Mouse (Mus musculus) hindbrain, embryonic 16.5 days (tissue): ENCODE measurements at regions not wholly inside any gene's neighbourhood (a gene's known extent, or its start where the extent isn't known, plus 50 kb on each side); places are given as distances from the start of the nearest gene placed in this dataset.

Experiments
- ATAC-seq: fragments of 200-750 bp; cut with Nextera tagmentation; 2 replicates; pipeline ENCODE4 v1.8.0; 2017; ENCODE audit warnings: moderate TSS enrichment, moderate library complexity
- H3K27ac ChIP-seq: fragments of 300-500 bp; sonication (generic); 2 replicates; pipeline ENCODE4 v1.5.1; 2014; ENCODE audit warnings: low read depth, mild to moderate bottlenecking, control low read depth, low read length, moderate library complexity
- H3K27me3 ChIP-seq: fragments of 300-500 bp; sonication (generic); replicated peaks from 2 replicates; pipeline ENCODE4 v1.6.1; 2014; ENCODE audit warnings: low read length; ENCODE audit not compliant: control insufficient read depth, insufficient read depth
- H3K36me3 ChIP-seq: fragments of 300-500 bp; sonication (generic); 2 replicates; pipeline ENCODE4 v1.6.1; 2014; ENCODE audit warnings: mild to moderate bottlenecking, low read length, moderate library complexity, mixed read lengths; ENCODE audit not compliant: control insufficient read depth, insufficient read depth
- H3K4me1 ChIP-seq: fragments of 300-500 bp; sonication (generic); 2 replicates; pipeline ENCODE4 v1.6.1; 2014; ENCODE audit warnings: low read depth, low read length; ENCODE audit not compliant: control insufficient read depth, insufficient read depth
- H3K4me2 ChIP-seq: fragments of 300-500 bp; sonication (generic); 2 replicates; pipeline ENCODE4 v1.6.1; 2014; ENCODE audit warnings: mild to moderate bottlenecking, low read length, control low read depth, moderate library complexity
- H3K4me3 ChIP-seq: fragments of 300-500 bp; sonication (generic); 2 replicates; pipeline ENCODE4 v1.5.1; 2014; ENCODE audit warnings: mild to moderate bottlenecking, low read length, control low read depth, moderate library complexity
- H3K9ac ChIP-seq: fragments of 300-500 bp; sonication (generic); 2 replicates; pipeline ENCODE4 v1.6.1; 2014; ENCODE audit warnings: low read depth, mild to moderate bottlenecking, control low read depth, low read length, moderate library complexity
- H3K9me3 ChIP-seq: fragments of 300-500 bp; sonication (generic); 2 replicates; pipeline ENCODE4 v1.6.1; 2014; ENCODE audit warnings: mild to moderate bottlenecking, low read length, moderate library complexity; ENCODE audit not compliant: control insufficient read depth
- WGBS: fragments of 180-500 bp; shearing (Covaris S2); extraction: QIAGEN DNeasy Blood & Tissue Kit; methylation state at CpG from one replicate; pipeline ENCODE4 v1.1.7; 2014; 5-methylcytosine and 5-hydroxymethylcytosine counted together

- Histone ChIP-seq H3K9ac (no peak overlapping the region), H3K27ac (no peak overlapping the region), H3K9me3 (no peaks in the 10 kb centered on the region), H3K4me1 (no peaks in the 10 kb centered on the region), H3K4me2 (no peak overlapping the region), H3K27me3 (no peaks in the 10 kb centered on the region), H3K4me3 (no peak overlapping the region), H3K36me3 (no peaks in the 10 kb centered on the region)
- no peak for ATAC-seq
- 93% methylated on average over 1 of the region's 1 CpGs for WGBS
Measured at GRCm38 (mm10) chr1:194565574-194565973, 52.4 kb upstream of the Plxna2 start.

- no peak for ATAC-seq
- Histone ChIP-seq H3K9me3 (no peaks in the 10 kb centered on the region), H3K4me1 (no peaks in the 10 kb centered on the region), H3K36me3 (no peaks in the 10 kb centered on the region), H3K27ac (no peak overlapping the region), H3K4me2 (no peak overlapping the region), H3K9ac (no peak overlapping the region), H3K4me3 (no peak overlapping the region), H3K27me3 (no peaks in the 10 kb centered on the region)
- 68% methylated on average over 2 of the region's 2 CpGs for WGBS
Measured at GRCm38 (mm10) chr1:194563946-194564345, 54.1 kb upstream of the Plxna2 start.

- Histone ChIP-seq H3K4me3 (no peak overlapping the region), H3K36me3 (no peaks in the 10 kb centered on the region), H3K27me3 (no peaks in the 10 kb centered on the region), H3K9ac (no peak overlapping the region), H3K27ac (no peak overlapping the region), H3K9me3 (no peaks in the 10 kb centered on the region), H3K4me2 (no peak overlapping the region), H3K4me1 (no peaks in the 10 kb centered on the region)
- 78% methylated on average over 1 of the region's 1 CpGs for WGBS
- no peak for ATAC-seq
Measured at GRCm38 (mm10) chr1:194561098-194561497, 56.9 kb upstream of the Plxna2 start.

GRCm38 (mm10) chr1:194548661-194549060, 69.4 kb upstream of the Plxna2 start:
- Histone ChIP-seq H3K27me3 (no peaks in the 10 kb centered on the region), H3K4me3 (no peak overlapping the region), H3K27ac (no peak overlapping the region), H3K4me1 (no peaks in the 10 kb centered on the region), H3K9me3 (no peaks in the 10 kb centered on the region), H3K36me3 (no peaks in the 10 kb centered on the region), H3K9ac (no peak overlapping the region), H3K4me2 (no peak overlapping the region)
- no peak for ATAC-seq

- Histone ChIP-seq H3K9me3 (no peaks in the 10 kb centered on the region), H3K4me1 (no peaks in the 10 kb centered on the region)
- WGBS = 100% methylated on average over 1 of the region's 1 CpGs
Measured at GRCm38 (mm10) chr1:194548243-194548642, 69.8 kb upstream of the Plxna2 start.

GRCm38 (mm10) chr1:194540923-194541322, 77.1 kb upstream of the Plxna2 start:
- Histone ChIP-seq H3K9me3 (no peaks in the 10 kb centered on the region), H3K36me3 (no peaks in the 10 kb centered on the region), H3K4me1 (no peaks in the 10 kb centered on the region), H3K4me2 (no peak overlapping the region), H3K4me3 (no peak overlapping the region), H3K9ac (no peak overlapping the region), H3K27ac (no peak overlapping the region), H3K27me3 (no peaks in the 10 kb centered on the region)
- WGBS = 91% methylated on average over 2 of the region's 2 CpGs
- no peak for ATAC-seq

More at GRCm38 (mm10) chr1:194548243-194548642, 69.8 kb upstream of the Plxna2 start:
- H3K9ac ChIP-seq = no peak overlapping the region
- no peak for ATAC-seq
- H3K4me2 ChIP-seq = no peak overlapping the region
- H3K27me3 ChIP-seq = no peaks in the 10 kb centered on the region
- no peaks in the 10 kb centered on the region for H3K36me3 ChIP-seq
- no peak overlapping the region for H3K27ac ChIP-seq
- no peak overlapping the region for H3K4me3 ChIP-seq

GRCm38 (mm10) chr1:194527342-194528165, 90.5 kb upstream of the Plxna2 start:
- 76% methylated on average over 2 of the region's 2 CpGs for WGBS
- H3K4me3 ChIP-seq = no peak overlapping the region
- no peak overlapping the region for H3K4me2 ChIP-seq
- no peaks in the 10 kb centered on the region for H3K9me3 ChIP-seq
- no peaks in the 10 kb centered on the region for H3K27me3 ChIP-seq
- no peak for ATAC-seq
- no peak overlapping the region; the same call in 1 of the 2 replicates for H3K27ac ChIP-seq
- no peak overlapping the region for H3K9ac ChIP-seq
- no peaks in the 10 kb centered on the region for H3K36me3 ChIP-seq
- H3K4me1 ChIP-seq = no peaks in the 10 kb centered on the region

GRCm38 (mm10) chr1:194524976-194525375, 93.0 kb upstream of the Plxna2 start:
- no peak overlapping the region for H3K9ac ChIP-seq
- no peaks in the 10 kb centered on the region for H3K9me3 ChIP-seq
- 95% methylated on average over 2 of the region's 2 CpGs for WGBS
- H3K4me1 ChIP-seq = no peaks in the 10 kb centered on the region
- H3K4me3 ChIP-seq = no peak overlapping the region
- H3K4me2 ChIP-seq = no peak overlapping the region
- no peaks in the 10 kb centered on the region for H3K27me3 ChIP-seq
- no peaks in the 10 kb centered on the region for H3K36me3 ChIP-seq
- no peak for ATAC-seq
- H3K27ac ChIP-seq = no peak overlapping the region

- H3K4me3 ChIP-seq = no peak overlapping the region
- ATAC-seq = no peak
- 73% methylated on average over 2 of the region's 2 CpGs for whole genome bisulfite sequencing
Measured at GRCm38 (mm10) chr1:194521216-194521615, 96.8 kb upstream of the Plxna2 start.

More at GRCm38 (mm10) chr1:194521216-194521615, 96.8 kb upstream of the Plxna2 start:
- Histone ChIP-seq H3K27ac (no peak overlapping the region), H3K9ac (no peak overlapping the region), H3K27me3 (no peaks in the 10 kb centered on the region), H3K4me2 (no peak overlapping the region), H3K36me3 (no peaks in the 10 kb centered on the region), H3K9me3 (no peaks in the 10 kb centered on the region), H3K4me1 (no peaks in the 10 kb centered on the region)
